Mouse (Mus musculus): ENCODE data around the gene Sec14l3. TPM values are rescaled to one million over a fixed set of nuclear protein-coding genes. Genes with fewer than 3 reads are reported as not detected.

The Sec14l3 gene
- polyA plus RNA-seq, 1 experiment, result not detected

DNA sequence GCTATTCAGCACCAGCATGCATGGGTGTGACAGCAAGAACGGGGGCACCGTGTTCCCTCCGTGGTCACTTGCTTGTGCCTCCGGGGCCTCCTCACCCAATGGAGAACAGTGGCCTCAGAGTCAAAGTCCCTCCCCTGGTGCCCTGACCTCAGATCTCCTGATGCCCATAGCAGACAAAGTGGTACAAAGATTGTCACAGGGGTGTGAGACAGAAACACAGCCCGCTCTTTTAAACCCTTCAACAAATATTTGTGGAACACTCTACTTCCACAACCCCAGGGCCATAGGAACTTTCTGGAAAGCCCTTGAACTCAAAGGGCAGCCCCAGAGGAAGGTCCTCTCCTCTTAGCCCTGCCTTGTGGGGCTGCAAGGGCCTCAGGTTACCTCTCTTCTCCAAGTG, 57.6 kb downstream of the Sec14l3 start:
- TF ChIP-seq CTCF (IDR thresholded peaks at IDR 0.05; ENCODE audit: control insufficient read depth, insufficient read depth, low read length) (no peak), POLR2A (IDR thresholded peaks at IDR 0.05; ENCODE audit: borderline replicate concordance, control insufficient read depth, low read depth, low read length) (no peak)
- H3K27ac ChIP-seq (ENCODE audit: control insufficient read depth, insufficient read depth, low read depth, low read length, poor library complexity), result no peak overlapping the region
- peaks cover 2% of the 10 kb centered on the region for H3K4me1 ChIP-seq (ENCODE audit: control insufficient read depth, insufficient read depth, low read length)
- H3K4me3 ChIP-seq (replicated peaks; ENCODE audit: control insufficient read depth, low read depth, low read length), result no peak overlapping the region
- WGBS, result 83% methylated on average over 5 of the region's 5 CpGs

DNA sequence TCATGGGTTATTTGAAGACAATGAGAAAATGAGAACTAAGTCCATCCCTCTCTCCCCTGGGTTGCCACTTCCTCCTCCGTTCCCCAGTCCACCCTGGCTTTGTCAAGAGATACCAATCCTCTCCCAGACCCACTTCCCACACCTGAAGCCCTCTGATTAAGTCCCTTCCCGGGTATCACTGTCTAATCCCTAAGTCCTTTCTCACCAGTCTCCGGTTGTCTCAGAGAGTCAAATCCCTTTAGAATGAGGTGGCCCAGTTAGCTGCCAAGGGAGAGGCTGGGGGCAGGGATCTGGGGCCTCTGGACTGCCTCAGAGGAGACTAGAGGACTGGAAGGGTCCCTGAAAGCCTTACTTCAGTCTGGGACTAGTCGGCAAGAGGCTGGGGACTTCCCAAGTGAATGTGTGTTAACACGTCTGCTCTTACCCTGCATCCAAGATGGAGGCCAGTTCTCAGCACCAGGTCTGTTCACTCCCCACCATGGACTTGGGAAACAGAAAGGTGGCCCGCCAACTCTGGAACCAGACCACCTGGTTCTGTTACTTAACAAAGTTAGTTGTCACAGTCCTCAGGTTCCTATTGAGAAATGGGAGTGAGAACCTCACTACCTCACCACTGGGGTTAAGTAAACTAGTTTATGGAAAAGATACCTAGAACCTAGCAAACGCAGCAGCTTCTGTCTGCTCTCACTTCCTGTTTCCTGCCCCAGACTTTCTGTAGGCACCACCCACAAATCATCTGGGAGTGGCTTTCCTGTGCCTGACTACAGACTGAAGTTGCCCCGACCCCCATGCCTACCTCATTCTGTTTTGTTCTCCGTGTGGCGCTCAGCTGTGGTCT, 58.3 kb downstream of the Sec14l3 start, which contains the start of gene Sec14l2:
Gene Sec14l2, minus strand, starts transcription at position 674 of the 838 bp plus-strand sequence.
- H3K27ac ChIP-seq (ENCODE audit: control insufficient read depth, insufficient read depth, low read depth, low read length, poor library complexity), result 0 out of 2 replicates have a peak within 1 kb of the TSS, but pooled peaks have one; percentile 2
- 44% methylated on average over 10 of the region's 10 CpGs for WGBS
- H3K4me3 ChIP-seq (replicated peaks; ENCODE audit: control insufficient read depth, low read depth, low read length), result no peak within 1 kb of the TSS
- peaks cover 2% of the 10 kb centered on the region for H3K4me1 ChIP-seq (ENCODE audit: control insufficient read depth, insufficient read depth, low read length)
- TF ChIP-seq CTCF (IDR thresholded peaks at IDR 0.05; ENCODE audit: control insufficient read depth, insufficient read depth, low read length) (no peak), POLR2A (IDR thresholded peaks at IDR 0.05; ENCODE audit: borderline replicate concordance, control insufficient read depth, low read depth, low read length) (no peak)

DNA sequence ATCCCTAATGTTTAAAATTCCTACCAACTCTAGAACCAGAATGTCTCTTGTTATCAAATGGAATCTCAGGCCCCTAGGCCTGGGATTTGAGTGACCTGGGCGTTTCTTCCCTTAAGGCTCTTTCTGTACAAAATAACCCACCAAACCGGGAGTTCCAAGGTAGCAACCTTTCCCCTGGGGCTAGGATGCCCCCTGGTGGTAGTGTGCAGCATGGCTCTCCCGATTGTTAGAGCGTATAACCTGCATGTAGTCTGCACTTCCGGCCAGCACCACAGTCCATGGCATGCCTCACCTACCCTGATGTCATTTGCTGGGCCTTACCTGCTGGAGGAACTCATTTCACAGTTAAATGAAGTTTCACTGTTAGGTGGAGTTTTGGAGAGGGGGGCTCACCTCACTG, 59.3 kb downstream of the Sec14l3 start:
- WGBS, result 58% methylated on average over 5 of the region's 5 CpGs
- Histone ChIP-seq H3K4me3 (replicated peaks; ENCODE audit: control insufficient read depth, low read depth, low read length) (no peak overlapping the region), H3K4me1 (ENCODE audit: control insufficient read depth, insufficient read depth, low read length) (peaks cover 2% of the 10 kb centered on the region), H3K27ac (ENCODE audit: control insufficient read depth, insufficient read depth, low read depth, low read length, poor library complexity) (no peak overlapping the region)
- TF ChIP-seq POLR2A (IDR thresholded peaks at IDR 0.05; ENCODE audit: borderline replicate concordance, control insufficient read depth, low read depth, low read length), result no peak
- TF ChIP-seq CTCF (IDR thresholded peaks at IDR 0.05; ENCODE audit: control insufficient read depth, insufficient read depth, low read length), result peak; percentile 82

DNA sequence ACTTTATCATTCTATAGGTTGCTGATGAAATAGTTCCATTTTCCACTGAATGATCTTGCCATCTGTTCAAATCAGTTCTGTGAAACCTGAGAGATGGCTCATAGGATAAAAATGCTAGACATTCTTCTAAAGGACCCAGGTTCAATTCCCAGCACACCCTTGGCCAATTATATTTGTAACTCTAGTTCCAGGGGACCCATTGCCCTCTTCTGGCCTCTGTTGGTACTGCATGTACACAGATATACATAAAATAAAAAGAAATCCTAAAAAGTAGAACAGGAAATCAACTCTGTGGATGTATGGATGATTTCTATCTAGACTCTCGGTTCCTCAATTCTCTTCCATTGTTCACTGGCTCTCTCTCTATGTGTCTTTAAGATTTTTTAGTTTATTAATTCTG, 62.4 kb downstream of the Sec14l3 start:
- H3K4me1 ChIP-seq (ENCODE audit: control insufficient read depth, insufficient read depth, low read length), result peaks cover 2% of the 10 kb centered on the region
- no peak for TF ChIP-seq POLR2A (IDR thresholded peaks at IDR 0.05; ENCODE audit: borderline replicate concordance, control insufficient read depth, low read depth, low read length)
- TF ChIP-seq CTCF (IDR thresholded peaks at IDR 0.05; ENCODE audit: control insufficient read depth, insufficient read depth, low read length), result no peak
- WGBS, result 83% methylated on average over 1 of the region's 1 CpGs
- H3K4me3 ChIP-seq (replicated peaks; ENCODE audit: control insufficient read depth, low read depth, low read length), result no peak overlapping the region
- no peak overlapping the region for H3K27ac ChIP-seq (ENCODE audit: control insufficient read depth, insufficient read depth, low read depth, low read length, poor library complexity)

Other genes starting within 250 kb of the Sec14l3 start
- gene Osbp2, start 200.9 kb upstream of the Sec14l3 start, polyA plus RNA-seq (2011; ENCODE audit: insufficient read depth, insufficient read length, low replicate concordance, missing spikeins), result not detected in 2 replicates
- 0.38 and 0.77 TPM in 2 replicates for gene 4921536K21Rik, start 169.7 kb upstream of the Sec14l3 start, polyA plus RNA-seq (2011; ENCODE audit: insufficient read depth, insufficient read length, low replicate concordance, missing spikeins)
- gene Dusp18, start 169.6 kb upstream of the Sec14l3 start, polyA plus RNA-seq (2011; ENCODE audit: insufficient read depth, insufficient read length, low replicate concordance, missing spikeins), result 0.22 and 1.2 TPM in 2 replicates
- gene Slc35e4, start 150.2 kb upstream of the Sec14l3 start, polyA plus RNA-seq (2011; ENCODE audit: insufficient read depth, insufficient read length, low replicate concordance, missing spikeins), result 1.3 TPM in 1 of 2 replicates, not detected in the other
- gene Tcn2, start 132.7 kb upstream of the Sec14l3 start, polyA plus RNA-seq (2011; ENCODE audit: insufficient read depth, insufficient read length, low replicate concordance, missing spikeins), result 16.7 and 48.3 TPM in 2 replicates
- 21.2 and 35.0 TPM in 2 replicates for gene Pes1, start 100.9 kb upstream of the Sec14l3 start, polyA plus RNA-seq (2011; ENCODE audit: insufficient read depth, insufficient read length, low replicate concordance, missing spikeins)
- gene 4930556J24Rik, start 88.1 kb upstream of the Sec14l3 start, polyA plus RNA-seq (2011; ENCODE audit: insufficient read depth, insufficient read length, low replicate concordance, missing spikeins), result not detected in 2 replicates
- 0.56 TPM in 1 of 2 replicates, not detected in the other for gene Gal3st1, start 81.2 kb upstream of the Sec14l3 start, polyA plus RNA-seq (2011; ENCODE audit: insufficient read depth, insufficient read length, low replicate concordance, missing spikeins)
- 0.47 TPM in 1 of 2 replicates, not detected in the other for gene Sec14l4, start 33.4 kb upstream of the Sec14l3 start, polyA plus RNA-seq (2011; ENCODE audit: insufficient read depth, insufficient read length, low replicate concordance, missing spikeins)
- 9.0 and 10.3 TPM in 2 replicates for gene Mtfp1, start 30.6 kb downstream of the Sec14l3 start, polyA plus RNA-seq (2011; ENCODE audit: insufficient read depth, insufficient read length, low replicate concordance, missing spikeins)
- 15.4 and 20.3 TPM in 2 replicates for gene Sec14l2, start 58.6 kb downstream of the Sec14l3 start, polyA plus RNA-seq (2011; ENCODE audit: insufficient read depth, insufficient read length, low replicate concordance, missing spikeins)
- gene Rnf215, start 70.4 kb downstream of the Sec14l3 start, polyA plus RNA-seq (2011; ENCODE audit: insufficient read depth, insufficient read length, low replicate concordance, missing spikeins), result 8.5 and 10.5 TPM in 2 replicates
- gene Ccdc157, start 95.5 kb downstream of the Sec14l3 start, polyA plus RNA-seq (2011; ENCODE audit: insufficient read depth, insufficient read length, low replicate concordance, missing spikeins), result 5.0 and 5.9 TPM in 2 replicates
- 26.7 and 39.7 TPM in 2 replicates for gene Sf3a1, start 95.5 kb downstream of the Sec14l3 start, polyA plus RNA-seq (2011; ENCODE audit: insufficient read depth, insufficient read length, low replicate concordance, missing spikeins)
- 5.2 and 13.5 TPM in 2 replicates for gene Tbc1d10a, start 121.9 kb downstream of the Sec14l3 start, polyA plus RNA-seq (2011; ENCODE audit: insufficient read depth, insufficient read length, low replicate concordance, missing spikeins)
- 2.6 TPM in 1 of 2 replicates, not detected in the other for gene Castor1, start 153.4 kb downstream of the Sec14l3 start, polyA plus RNA-seq (2011; ENCODE audit: insufficient read depth, insufficient read length, low replicate concordance, missing spikeins)
- 2.2 and 5.1 TPM in 2 replicates for gene Osm, start 171.6 kb downstream of the Sec14l3 start, polyA plus RNA-seq (2011; ENCODE audit: insufficient read depth, insufficient read length, low replicate concordance, missing spikeins)
- gene Lif, start 192.7 kb downstream of the Sec14l3 start, polyA plus RNA-seq (2011; ENCODE audit: insufficient read depth, insufficient read length, low replicate concordance, missing spikeins), result 0.70 TPM in 1 of 2 replicates, not detected in the other